Mouse (Mus musculus): ENCODE measurements around the gene Arhgap4. TPM values are rescaled to one million over a fixed set of nuclear protein-coding genes. Genes with fewer than 3 reads are reported as not detected.

Arhgap4 gene
- polyA plus RNA-seq, 1 experiment from 2014 or later, result 2.5 TPM

DNA sequence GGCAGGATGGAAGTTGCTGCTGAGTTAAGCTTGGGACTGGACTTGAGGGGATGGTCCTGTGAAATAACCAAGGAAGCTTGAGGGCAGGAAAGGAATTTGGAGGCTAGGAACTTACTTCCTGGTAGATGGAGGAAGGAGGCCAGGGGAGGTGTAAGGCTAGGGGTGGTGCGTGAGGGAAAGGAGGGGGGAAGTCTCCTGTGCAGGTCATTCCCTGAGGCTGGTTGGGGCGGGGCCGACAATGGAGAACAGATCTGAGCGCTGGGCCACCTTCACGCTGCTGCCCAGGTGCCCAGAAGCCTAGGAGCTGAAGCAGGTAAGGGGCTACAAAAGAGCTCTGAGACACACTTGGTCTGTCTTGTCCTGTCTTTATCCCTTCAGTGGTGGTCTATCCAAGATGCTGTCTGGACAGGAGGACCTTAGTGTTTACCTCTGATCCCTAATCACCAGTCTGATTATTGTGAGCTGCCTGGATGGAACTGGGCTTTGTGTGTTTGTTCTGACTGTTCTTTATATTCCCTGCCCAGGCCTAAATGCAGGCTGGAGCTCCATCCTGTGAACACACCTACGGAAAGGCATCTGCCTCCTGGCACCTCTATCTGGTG, 30.0 kb downstream of the Arhgap4 start, which contains the start of gene Avpr2:
Gene Avpr2 (plus strand): TSS at position 552 of the 602 bp plus-strand sequence.
- no peak for ATAC-seq
- Histone ChIP-seq H3K4me3 (ENCODE audit: low read depth, low read length) (no peak within 1 kb of the TSS), H3K9me3 (ENCODE audit: control insufficient read depth) (no peaks in the 10 kb centered on the region), H3K27ac (ENCODE audit: low read depth, low read length) (no peak within 1 kb of the TSS), H3K4me1 (replicated peaks; ENCODE audit: control insufficient read depth, insufficient read depth, low read length) (no peaks in the 10 kb centered on the region), H3K9ac (ENCODE audit: low read depth, low read length) (no peak within 1 kb of the TSS), H3K4me2 (replicated peaks; ENCODE audit: low read depth) (no peak within 1 kb of the TSS), H3K27me3 (replicated peaks; ENCODE audit: control insufficient read depth, insufficient read depth, low read length) (no peaks in the 10 kb centered on the region), H3K36me3 (ENCODE audit: control insufficient read depth, insufficient read depth) (no peaks in the 10 kb centered on the region)
- no peak for TF ChIP-seq CTCF (IDR thresholded peaks at IDR 0.05; ENCODE audit: low read depth)
- 53% methylated on average over 6 of the region's 6 CpGs for WGBS

DNA sequence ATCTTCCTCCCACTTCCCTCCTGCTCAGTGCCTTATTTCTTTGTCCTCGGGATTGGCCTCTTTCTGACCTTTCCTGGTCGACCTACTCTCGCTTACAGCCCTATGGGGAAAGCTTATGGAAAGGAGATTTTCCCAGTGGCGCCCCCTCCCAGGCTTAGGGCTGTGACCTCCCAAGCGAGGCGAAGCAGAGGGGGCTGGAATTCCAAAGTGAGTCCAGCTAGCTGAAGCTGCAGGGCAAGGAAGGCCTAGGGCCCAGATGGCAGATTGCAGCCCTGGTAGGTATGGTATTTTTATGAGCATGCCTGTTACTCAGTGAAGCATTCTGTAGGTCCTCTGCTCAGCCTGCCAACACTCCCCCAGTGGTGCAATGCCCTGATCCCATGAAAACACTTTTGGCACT, 40.2 kb downstream of the Arhgap4 start:
- no peak overlapping the region for H3K27ac ChIP-seq (ENCODE audit: low read depth, low read length)
- no peaks in the 10 kb centered on the region for H3K9me3 ChIP-seq (ENCODE audit: control insufficient read depth)
- no peak for TF ChIP-seq CTCF (IDR thresholded peaks at IDR 0.05; ENCODE audit: low read depth)
- no peak overlapping the region for H3K9ac ChIP-seq (ENCODE audit: low read depth, low read length)
- no peak overlapping the region for H3K4me2 ChIP-seq (replicated peaks; ENCODE audit: low read depth)
- WGBS, result 41% methylated on average over 6 of the region's 6 CpGs
- H3K4me1 ChIP-seq (replicated peaks; ENCODE audit: control insufficient read depth, insufficient read depth, low read length), result no peaks in the 10 kb centered on the region
- no peak overlapping the region for H3K4me3 ChIP-seq (ENCODE audit: low read depth, low read length)
- ATAC-seq, result no peak
- H3K36me3 ChIP-seq (ENCODE audit: control insufficient read depth, insufficient read depth), result no peaks in the 10 kb centered on the region
- H3K27me3 ChIP-seq (replicated peaks; ENCODE audit: control insufficient read depth, insufficient read depth, low read length), result 0 out of 2 replicates have a peak, but pooled peaks cover 13% of the 10 kb centered on the region

DNA sequence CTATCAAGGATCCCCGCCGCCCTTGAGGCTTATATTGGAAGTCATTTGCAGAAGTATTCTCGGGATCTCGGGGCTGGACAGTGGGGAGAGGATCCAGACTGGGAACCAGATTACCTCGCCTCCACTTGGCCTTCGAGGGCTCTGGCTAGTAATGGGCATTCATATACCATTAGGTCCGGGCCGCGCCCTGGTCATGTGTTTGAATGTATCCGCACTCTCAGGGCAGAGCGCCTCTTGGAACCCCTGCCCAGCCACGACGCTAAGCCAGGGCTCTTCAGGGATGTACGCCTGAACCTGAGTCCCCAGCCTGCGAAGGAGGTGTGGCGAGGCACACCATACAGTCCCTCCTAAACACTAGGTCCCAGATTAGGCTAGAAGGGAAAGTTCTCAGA, 40.6 kb downstream of the Arhgap4 start:
- no peaks in the 10 kb centered on the region for H3K4me1 ChIP-seq (replicated peaks; ENCODE audit: control insufficient read depth, insufficient read depth, low read length)
- no peak overlapping the region for H3K27ac ChIP-seq (ENCODE audit: low read depth, low read length)
- no peak overlapping the region for H3K9ac ChIP-seq (ENCODE audit: low read depth, low read length)
- 0 out of 2 replicates have a peak, but pooled peaks cover 14% of the 10 kb centered on the region for H3K27me3 ChIP-seq (replicated peaks; ENCODE audit: control insufficient read depth, insufficient read depth, low read length)
- WGBS, result 30% methylated on average over 16 of the region's 16 CpGs
- ATAC-seq, result no peak
- H3K4me3 ChIP-seq (ENCODE audit: low read depth, low read length), result peak overlapping the region; percentile 34
- no peak for TF ChIP-seq CTCF (IDR thresholded peaks at IDR 0.05; ENCODE audit: low read depth)
- H3K4me2 ChIP-seq (replicated peaks; ENCODE audit: low read depth), result peak overlapping the region; percentile 65
- H3K9me3 ChIP-seq (ENCODE audit: control insufficient read depth), result no peaks in the 10 kb centered on the region
- H3K36me3 ChIP-seq (ENCODE audit: control insufficient read depth, insufficient read depth), result no peaks in the 10 kb centered on the region

DNA sequence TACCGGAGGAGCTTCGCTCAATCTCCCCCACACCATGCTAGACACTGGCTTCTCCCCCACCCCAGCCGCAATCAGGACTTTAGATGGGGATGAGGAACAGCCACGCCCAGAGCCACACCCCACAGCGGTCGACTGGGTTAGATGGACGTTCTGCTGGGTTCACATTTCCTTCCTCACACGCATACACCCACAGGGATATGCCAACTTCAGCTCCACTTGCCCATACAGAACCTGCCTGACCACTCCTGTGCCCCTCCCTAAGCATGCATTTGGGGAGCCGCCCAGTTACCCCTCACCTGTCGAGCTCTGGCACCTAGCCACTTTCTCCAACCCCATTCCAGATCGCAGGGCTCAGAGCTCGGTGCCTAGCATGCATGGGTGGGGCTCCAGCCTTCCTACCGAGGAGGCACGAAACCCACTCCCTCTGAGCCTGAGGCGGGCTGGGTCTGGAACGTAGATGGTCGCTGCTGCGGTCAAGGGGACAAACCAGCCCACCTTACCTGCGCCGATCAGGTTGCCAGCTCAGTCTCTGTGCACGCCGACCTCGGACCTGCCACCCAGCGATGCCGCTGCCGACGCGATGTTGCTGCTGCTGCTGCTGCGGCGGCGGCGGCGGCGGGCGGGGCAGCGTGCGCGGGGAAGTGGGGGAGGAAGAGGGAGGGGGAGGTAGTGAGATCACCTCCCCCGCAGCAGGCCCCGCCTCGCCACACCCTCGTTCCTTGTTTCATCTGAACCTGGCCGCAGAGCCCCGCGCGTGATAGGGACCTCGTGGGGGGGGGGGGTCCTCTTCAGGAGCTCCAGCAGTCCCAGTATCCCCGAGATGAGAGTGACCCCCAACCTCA, 41.3 kb downstream of the Arhgap4 start:
- H3K4me1 ChIP-seq (replicated peaks; ENCODE audit: control insufficient read depth, insufficient read depth, low read length), result no peaks in the 10 kb centered on the region
- H3K4me3 ChIP-seq (ENCODE audit: low read depth, low read length), result peak overlapping the region; percentile 34
- peak overlapping the region; percentile 65 for H3K4me2 ChIP-seq (replicated peaks; ENCODE audit: low read depth)
- 15% methylated on average over 29 of the region's 48 CpGs for WGBS
- no peak overlapping the region for H3K9ac ChIP-seq (ENCODE audit: low read depth, low read length)
- 0 out of 2 replicates have a peak, but pooled peaks cover 14% of the 10 kb centered on the region for H3K27me3 ChIP-seq (replicated peaks; ENCODE audit: control insufficient read depth, insufficient read depth, low read length)
- H3K27ac ChIP-seq (ENCODE audit: low read depth, low read length), result no peak overlapping the region
- no peak for TF ChIP-seq CTCF (IDR thresholded peaks at IDR 0.05; ENCODE audit: low read depth)
- no peaks in the 10 kb centered on the region for H3K9me3 ChIP-seq (ENCODE audit: control insufficient read depth)
- no peaks in the 10 kb centered on the region for H3K36me3 ChIP-seq (ENCODE audit: control insufficient read depth, insufficient read depth)
- peak; percentile 31; the same call in 1 of the 2 replicates for ATAC-seq

DNA sequence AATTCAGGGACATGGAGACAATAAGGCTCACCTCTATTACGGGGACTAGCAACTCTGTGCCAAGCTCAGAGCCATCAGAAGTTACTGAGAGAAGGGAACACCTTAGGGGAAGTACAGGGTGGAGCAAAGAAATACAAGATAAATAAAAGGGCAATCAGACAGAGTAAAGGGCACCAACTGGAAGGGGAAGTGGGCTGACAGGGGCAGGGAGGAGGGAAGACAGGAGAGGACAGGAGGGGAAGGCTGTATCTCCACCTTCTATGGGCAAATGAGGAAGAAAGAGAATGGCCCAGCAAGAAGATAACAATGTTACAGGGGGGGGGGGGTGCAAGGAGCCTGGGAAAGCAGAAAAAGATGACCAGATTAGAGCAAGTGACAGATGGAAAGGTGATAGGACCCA, 44.7 kb downstream of the Arhgap4 start:
- no peak overlapping the region for H3K27ac ChIP-seq (ENCODE audit: low read depth, low read length)
- ATAC-seq, result no peak
- no peaks in the 10 kb centered on the region for H3K9me3 ChIP-seq (ENCODE audit: control insufficient read depth)
- WGBS, result 78% methylated on average over 1 of the region's 1 CpGs
- H3K36me3 ChIP-seq (ENCODE audit: control insufficient read depth, insufficient read depth), result no peaks in the 10 kb centered on the region
- TF ChIP-seq CTCF (IDR thresholded peaks at IDR 0.05; ENCODE audit: low read depth), result no peak
- no peak overlapping the region for H3K4me3 ChIP-seq (ENCODE audit: low read depth, low read length)
- H3K9ac ChIP-seq (ENCODE audit: low read depth, low read length), result no peak overlapping the region
- H3K4me1 ChIP-seq (replicated peaks; ENCODE audit: control insufficient read depth, insufficient read depth, low read length), result no peaks in the 10 kb centered on the region
- H3K27me3 ChIP-seq (replicated peaks; ENCODE audit: control insufficient read depth, insufficient read depth, low read length), result 0 out of 2 replicates have a peak, but pooled peaks cover 14% of the 10 kb centered on the region
- H3K4me2 ChIP-seq (replicated peaks; ENCODE audit: low read depth), result no peak overlapping the region

DNA sequence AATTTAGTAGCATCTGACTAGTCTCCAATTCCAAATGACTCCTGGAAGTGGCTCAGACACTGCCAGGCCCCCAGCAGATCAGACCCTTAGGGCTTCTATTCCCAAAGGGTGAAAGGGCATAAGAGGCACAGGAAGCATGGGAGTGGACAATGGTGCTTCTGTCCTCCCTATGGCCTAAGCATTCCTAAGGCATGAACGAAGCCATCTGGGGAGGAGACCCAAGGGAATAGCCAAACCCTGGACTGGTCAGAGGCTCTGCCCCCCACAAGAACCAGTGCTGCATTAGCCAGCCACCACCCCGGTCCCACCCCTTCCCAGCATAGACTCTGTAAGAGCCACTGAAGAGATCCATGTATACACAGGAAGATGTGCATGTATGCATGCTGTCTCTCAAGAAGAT, 45.8 kb downstream of the Arhgap4 start:
- Histone ChIP-seq H3K4me2 (replicated peaks; ENCODE audit: low read depth) (no peak overlapping the region), H3K36me3 (ENCODE audit: control insufficient read depth, insufficient read depth) (no peaks in the 10 kb centered on the region), H3K9me3 (ENCODE audit: control insufficient read depth) (no peaks in the 10 kb centered on the region), H3K27ac (ENCODE audit: low read depth, low read length) (no peak overlapping the region), H3K27me3 (replicated peaks; ENCODE audit: control insufficient read depth, insufficient read depth, low read length) (0 out of 2 replicates have a peak, but pooled peaks cover 14% of the 10 kb centered on the region), H3K4me1 (replicated peaks; ENCODE audit: control insufficient read depth, insufficient read depth, low read length) (no peaks in the 10 kb centered on the region), H3K9ac (ENCODE audit: low read depth, low read length) (no peak overlapping the region), H3K4me3 (ENCODE audit: low read depth, low read length) (no peak overlapping the region)
- TF ChIP-seq CTCF (IDR thresholded peaks at IDR 0.05; ENCODE audit: low read depth), result no peak
- ATAC-seq, result no peak
- 70% methylated on average over 2 of the region's 2 CpGs for WGBS
